Mouse (Mus musculus) thymus, postnatal 25 days (tissue): ENCODE measurements around the gene Foxp1.

Experiments used
- DNase-seq: peaks from one replicate; pipeline ENCODE4 v3.0.0; 2022

Foxp1 gene

GRCm38 (mm10) chr6:99383846-99384472 is 138.6 kb downstream of the Foxp1 start:
- DNase-seq: no peak

GRCm38 (mm10) chr6:99380146-99380545 is 142.4 kb downstream of the Foxp1 start:
- DNase-seq: peak; percentile 74

- DNase-seq: no peak
Measured at GRCm38 (mm10) chr6:99378997-99379710, 143.4 kb downstream of the Foxp1 start.

GRCm38 (mm10) chr6:99377716-99378115 is 144.8 kb downstream of the Foxp1 start:
- no peak for DNase-seq

- DNase-seq: no peak
Measured at GRCm38 (mm10) chr6:99377131-99377530, 145.4 kb downstream of the Foxp1 start.

GRCm38 (mm10) chr6:99376721-99377120 is 145.8 kb downstream of the Foxp1 start:
- no peak for DNase-seq

GRCm38 (mm10) chr6:99375865-99376264 is 146.7 kb downstream of the Foxp1 start:
- peak; percentile 62 for DNase-seq

- peak; percentile 50 for DNase-seq
Measured at GRCm38 (mm10) chr6:99375376-99375775, 147.1 kb downstream of the Foxp1 start.

- peak; percentile 54 for DNase-seq
Measured at GRCm38 (mm10) chr6:99374448-99375271, 147.9 kb downstream of the Foxp1 start.

- DNase-seq: no peak
Measured at GRCm38 (mm10) chr6:99372427-99372826, 150.1 kb downstream of the Foxp1 start.

GRCm38 (mm10) chr6:99372016-99372415 is 150.5 kb downstream of the Foxp1 start:
- no peak for DNase-seq

GRCm38 (mm10) chr6:99369931-99370330 is 152.6 kb downstream of the Foxp1 start:
- DNase-seq: no peak

- DNase-seq: no peak
Measured at GRCm38 (mm10) chr6:99369156-99369555, 153.4 kb downstream of the Foxp1 start.

- peak; percentile 47 for DNase-seq
Measured at GRCm38 (mm10) chr6:99368118-99368753, 154.3 kb downstream of the Foxp1 start.

GRCm38 (mm10) chr6:99364545-99364944 is 158.0 kb downstream of the Foxp1 start:
- DNase-seq: no peak

GRCm38 (mm10) chr6:99360581-99360980 is 161.9 kb downstream of the Foxp1 start:
- no peak for DNase-seq

GRCm38 (mm10) chr6:99359765-99360499 is 162.6 kb downstream of the Foxp1 start:
- DNase-seq: no peak

GRCm38 (mm10) chr6:99359036-99359698 is 163.4 kb downstream of the Foxp1 start:
- DNase-seq: no peak

- DNase-seq: no peak
Measured at GRCm38 (mm10) chr6:99357931-99358330, 164.6 kb downstream of the Foxp1 start.

GRCm38 (mm10) chr6:99354338-99354737 is 168.2 kb downstream of the Foxp1 start:
- no peak for DNase-seq

GRCm38 (mm10) chr6:99353441-99353840 is 169.1 kb downstream of the Foxp1 start:
- no peak for DNase-seq

GRCm38 (mm10) chr6:99350566-99350965 is 172.0 kb downstream of the Foxp1 start:
- no peak for DNase-seq
